Mouse (Mus musculus): ENCODE data around the gene Nr2f6. TPM values are rescaled to one million over a fixed set of nuclear protein-coding genes. Genes with fewer than 3 reads are reported as not detected.

Gene Nr2f6
- polyA plus RNA-seq, 1 experiment from 2014 or later: 21.7 TPM

GRCm38 (mm10) chr8:71402446-71402964 is 20.7 kb upstream of the Nr2f6 start:
- H3K27me3 ChIP-seq: no peaks in the 10 kb centered on the region
- peaks cover 31% of the 10 kb centered on the region for H3K36me3 ChIP-seq
- no peak overlapping the region for H3K4me2 ChIP-seq (replicated peaks)
- 86% methylated on average over 9 of the region's 9 CpGs for WGBS
- ATAC-seq: no peak
- H3K9me3 ChIP-seq: no peaks in the 10 kb centered on the region
- no peak overlapping the region for H3K9ac ChIP-seq (replicated peaks)
- H3K4me3 ChIP-seq (replicated peaks): no peak overlapping the region
- no peak overlapping the region for H3K27ac ChIP-seq
- peaks cover 28% of the 10 kb centered on the region for H3K4me1 ChIP-seq (replicated peaks)

GRCm38 (mm10) chr8:71401454-71401853 is 19.7 kb upstream of the Nr2f6 start:
- Histone ChIP-seq H3K36me3 (peaks cover 31% of the 10 kb centered on the region), H3K4me1 (replicated peaks) (peaks cover 23% of the 10 kb centered on the region), H3K9me3 (no peaks in the 10 kb centered on the region), H3K27ac (no peak overlapping the region), H3K4me3 (replicated peaks) (no peak overlapping the region), H3K9ac (replicated peaks) (no peak overlapping the region), H3K27me3 (no peaks in the 10 kb centered on the region), H3K4me2 (replicated peaks) (no peak overlapping the region)
- ATAC-seq: no peak

- H3K4me1 ChIP-seq (replicated peaks): peaks cover 21% of the 10 kb centered on the region
- H3K9ac ChIP-seq (replicated peaks): no peak overlapping the region
- no peak for ATAC-seq
- H3K4me2 ChIP-seq (replicated peaks): no peak overlapping the region
- no peaks in the 10 kb centered on the region for H3K9me3 ChIP-seq
- H3K36me3 ChIP-seq: peaks cover 31% of the 10 kb centered on the region
- no peak overlapping the region for H3K4me3 ChIP-seq (replicated peaks)
- H3K27me3 ChIP-seq: no peaks in the 10 kb centered on the region
- no peak overlapping the region for H3K27ac ChIP-seq
- 96% methylated on average over 2 of the region's 2 CpGs for WGBS
These were observed 19.1 kb upstream of the Nr2f6 start for GRCm38 (mm10) chr8:71400826-71401225.

GRCm38 (mm10) chr8:71397701-71398100 is 15.9 kb upstream of the Nr2f6 start:
- H3K4me3 ChIP-seq (replicated peaks): peak overlapping the region; percentile 86
- no peaks in the 10 kb centered on the region for H3K9me3 ChIP-seq
- no peak for ATAC-seq
- H3K36me3 ChIP-seq: peaks cover 17% of the 10 kb centered on the region
- peak overlapping the region; percentile 95 for H3K4me2 ChIP-seq (replicated peaks)
- H3K27me3 ChIP-seq: no peaks in the 10 kb centered on the region
- H3K4me1 ChIP-seq (replicated peaks): peaks cover 14% of the 10 kb centered on the region
- 84% methylated on average over 12 of the region's 12 CpGs for WGBS
- H3K27ac ChIP-seq: no peak overlapping the region
- peak overlapping the region; percentile 84; the same call in 1 of the 2 replicates for H3K9ac ChIP-seq (replicated peaks)

GRCm38 (mm10) chr8:71396639-71397305 is 15.0 kb upstream of the Nr2f6 start, which contains the start of gene Babam1:
Babam1 (plus strand) TSS chr8:71396861.
- peak within 1 kb of the TSS; percentile 84 for H3K9ac ChIP-seq (replicated peaks)
- no peaks in the 10 kb centered on the region for H3K27me3 ChIP-seq
- peak; percentile 98 for ATAC-seq
- peaks cover 17% of the 10 kb centered on the region for H3K36me3 ChIP-seq
- H3K4me3 ChIP-seq (replicated peaks): peak within 1 kb of the TSS; percentile 86
- H3K4me2 ChIP-seq (replicated peaks): peak within 1 kb of the TSS; percentile 95
- H3K9me3 ChIP-seq: no peaks in the 10 kb centered on the region
- peak within 1 kb of the TSS; percentile 56 for H3K27ac ChIP-seq
- WGBS: under 1% methylated on average over 34 of the region's 34 CpGs
- peaks cover 14% of the 10 kb centered on the region for H3K4me1 ChIP-seq (replicated peaks)

- 93% methylated on average over 9 of the region's 9 CpGs for WGBS
- Histone ChIP-seq H3K4me1 (replicated peaks) (peaks cover 14% of the 10 kb centered on the region), H3K36me3 (peaks cover 17% of the 10 kb centered on the region), H3K4me3 (replicated peaks) (peak within 1 kb of the TSS; percentile 86), H3K27ac (peak within 1 kb of the TSS; percentile 41), H3K9ac (replicated peaks) (no peak within 1 kb of the TSS), H3K4me2 (replicated peaks) (peak within 1 kb of the TSS; percentile 95), H3K27me3 (no peaks in the 10 kb centered on the region), H3K9me3 (no peaks in the 10 kb centered on the region)
- no peak for ATAC-seq
These were observed 13.9 kb upstream of the Nr2f6 start, which contains the start of gene Ushbp1 for GRCm38 (mm10) chr8:71395629-71396028. Ushbp1 (minus strand) TSS chr8:71395802.

GRCm38 (mm10) chr8:71395071-71395470 is 13.3 kb upstream of the Nr2f6 start:
- no peak overlapping the region for H3K4me2 ChIP-seq (replicated peaks)
- peaks cover 17% of the 10 kb centered on the region for H3K36me3 ChIP-seq
- no peaks in the 10 kb centered on the region for H3K27me3 ChIP-seq
- 81% methylated on average over 10 of the region's 10 CpGs for WGBS
- no peak overlapping the region for H3K4me3 ChIP-seq (replicated peaks)
- H3K4me1 ChIP-seq (replicated peaks): peaks cover 14% of the 10 kb centered on the region
- no peak overlapping the region for H3K27ac ChIP-seq
- no peaks in the 10 kb centered on the region for H3K9me3 ChIP-seq
- ATAC-seq: no peak
- no peak overlapping the region for H3K9ac ChIP-seq (replicated peaks)

GRCm38 (mm10) chr8:71394481-71394880 is 12.7 kb upstream of the Nr2f6 start:
- ATAC-seq: no peak
- no peak overlapping the region for H3K4me3 ChIP-seq (replicated peaks)
- H3K27ac ChIP-seq: no peak overlapping the region
- no peaks in the 10 kb centered on the region for H3K9me3 ChIP-seq
- WGBS: 83% methylated on average over 7 of the region's 7 CpGs
- no peak overlapping the region for H3K9ac ChIP-seq (replicated peaks)
- H3K4me2 ChIP-seq (replicated peaks): no peak overlapping the region
- H3K36me3 ChIP-seq: peaks cover 12% of the 10 kb centered on the region
- H3K27me3 ChIP-seq: no peaks in the 10 kb centered on the region
- peaks cover 14% of the 10 kb centered on the region for H3K4me1 ChIP-seq (replicated peaks)

GRCm38 (mm10) chr8:71392871-71393270 is 11.1 kb upstream of the Nr2f6 start:
- Histone ChIP-seq H3K36me3 (no peaks in the 10 kb centered on the region), H3K4me3 (replicated peaks) (no peak overlapping the region), H3K27ac (no peak overlapping the region), H3K4me1 (replicated peaks) (peaks cover 13% of the 10 kb centered on the region), H3K4me2 (replicated peaks) (0 out of 2 replicates have a peak overlapping the region, but pooled peaks have one; percentile 15), H3K27me3 (no peaks in the 10 kb centered on the region; the same call in 1 of the 2 replicates), H3K9ac (replicated peaks) (no peak overlapping the region), H3K9me3 (no peaks in the 10 kb centered on the region)
- WGBS: 8% methylated on average over 3 of the region's 3 CpGs
- no peak for ATAC-seq

- ATAC-seq: no peak
- H3K4me2 ChIP-seq (replicated peaks): no peak overlapping the region
- no peak overlapping the region for H3K9ac ChIP-seq (replicated peaks)
- H3K27ac ChIP-seq: no peak overlapping the region
- H3K36me3 ChIP-seq: no peaks in the 10 kb centered on the region
- no peaks in the 10 kb centered on the region; the same call in 1 of the 2 replicates for H3K27me3 ChIP-seq
- no peaks in the 10 kb centered on the region for H3K9me3 ChIP-seq
- 78% methylated on average over 5 of the region's 5 CpGs for WGBS
- peaks cover 8% of the 10 kb centered on the region for H3K4me1 ChIP-seq (replicated peaks)
- no peak overlapping the region for H3K4me3 ChIP-seq (replicated peaks)
These were observed 10.6 kb upstream of the Nr2f6 start for GRCm38 (mm10) chr8:71392391-71392790.

GRCm38 (mm10) chr8:71391696-71392095 is 9.9 kb upstream of the Nr2f6 start:
- WGBS: 89% methylated on average over 2 of the region's 2 CpGs
- no peak for ATAC-seq
- peaks cover 5% of the 10 kb centered on the region for H3K4me1 ChIP-seq (replicated peaks)
- no peak overlapping the region for H3K4me3 ChIP-seq (replicated peaks)
- H3K4me2 ChIP-seq (replicated peaks): no peak overlapping the region
- no peaks in the 10 kb centered on the region for H3K36me3 ChIP-seq
- no peak overlapping the region for H3K27ac ChIP-seq
- no peak overlapping the region for H3K9ac ChIP-seq (replicated peaks)
- H3K27me3 ChIP-seq: no peaks in the 10 kb centered on the region; the same call in 1 of the 2 replicates
- H3K9me3 ChIP-seq: no peaks in the 10 kb centered on the region

GRCm38 (mm10) chr8:71388267-71388666 is 6.5 kb upstream of the Nr2f6 start:
- Histone ChIP-seq H3K9ac (replicated peaks) (no peak overlapping the region), H3K4me3 (replicated peaks) (no peak overlapping the region), H3K4me2 (replicated peaks) (no peak overlapping the region), H3K27ac (no peak overlapping the region), H3K9me3 (no peaks in the 10 kb centered on the region), H3K27me3 (no peaks in the 10 kb centered on the region; the same call in 1 of the 2 replicates), H3K4me1 (replicated peaks) (peaks cover 5% of the 10 kb centered on the region), H3K36me3 (no peaks in the 10 kb centered on the region)
- no peak for ATAC-seq
- WGBS: 88% methylated on average over 1 of the region's 1 CpGs

Data from midbrain, embryonic 13.5 days (tissue).